Mouse (Mus musculus): ENCODE data around the gene Ptprg. TPM values are rescaled to one million over a fixed set of nuclear protein-coding genes. Genes with fewer than 3 reads are reported as not detected.

The Ptprg gene
- polyA plus RNA-seq, 1 experiment from 2014 or later, result 45.9 TPM

DNA sequence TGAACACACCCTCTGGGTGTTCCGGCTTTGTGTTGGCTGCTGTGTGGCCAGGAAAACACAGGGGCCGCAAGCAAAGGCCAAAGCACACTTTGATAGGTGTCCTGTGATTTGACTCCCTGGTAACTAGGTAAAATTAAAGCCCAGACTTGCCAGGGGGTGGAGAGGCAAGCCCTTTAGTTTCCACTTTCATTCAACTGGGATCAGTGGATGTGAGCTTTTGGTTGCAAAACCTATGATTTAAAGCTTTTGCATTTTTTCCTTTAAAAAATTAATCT lies 551.8 kb downstream of the Ptprg start:
- ATAC-seq (ENCODE audit: low read depth), result no peak

GRCm38 (mm10) chr14:12105593-12105992 lies 552.3 kb downstream of the Ptprg start:
- ATAC-seq (ENCODE audit: low read depth), result no peak
- Histone ChIP-seq H3K4me1 (replicated peaks) (no peaks in the 10 kb centered on the region), H3K36me3 (no peaks in the 10 kb centered on the region), H3K4me2 (no peak overlapping the region), H3K9me3 (no peaks in the 10 kb centered on the region), H3K4me3 (no peak overlapping the region), H3K27me3 (no peaks in the 10 kb centered on the region), H3K9ac (no peak overlapping the region), H3K27ac (replicated peaks) (no peak overlapping the region)
- 90% methylated on average over 3 of the region's 3 CpGs for WGBS

More for the DNA sequence above, 551.8 kb downstream of the Ptprg start:
- no peaks in the 10 kb centered on the region for H3K9me3 ChIP-seq
- H3K27ac ChIP-seq (replicated peaks), result no peak overlapping the region
- H3K4me2 ChIP-seq, result no peak overlapping the region
- H3K4me1 ChIP-seq (replicated peaks), result 0 out of 2 replicates have a peak, but pooled peaks cover under 1% of the 10 kb centered on the region
- H3K36me3 ChIP-seq, result no peaks in the 10 kb centered on the region
- 92% methylated on average over 2 of the region's 2 CpGs for WGBS
- no peak overlapping the region for H3K4me3 ChIP-seq
- H3K27me3 ChIP-seq, result no peaks in the 10 kb centered on the region
- H3K9ac ChIP-seq, result no peak overlapping the region

DNA sequence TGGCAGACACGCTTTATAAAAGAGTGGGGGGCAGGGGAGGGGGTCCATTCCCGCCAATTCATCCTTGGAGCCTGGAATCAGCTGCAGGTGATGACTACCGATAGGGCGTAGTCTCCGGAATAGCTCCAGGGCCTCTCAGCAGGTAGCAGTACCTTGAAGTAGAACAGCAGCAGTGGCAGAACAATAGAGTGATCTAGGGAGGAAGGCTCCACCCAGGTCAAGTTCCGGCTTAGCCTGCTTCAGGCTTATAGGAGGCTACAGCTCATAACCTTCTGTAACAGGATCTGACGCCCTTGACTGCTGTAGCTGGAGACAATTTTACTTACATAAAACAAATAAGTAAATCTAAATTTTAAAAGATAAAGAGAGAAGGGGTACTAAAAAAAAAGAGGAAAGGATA lies 554.1 kb downstream of the Ptprg start:
- H3K9me3 ChIP-seq, result no peaks in the 10 kb centered on the region
- no peak overlapping the region for H3K4me3 ChIP-seq
- H3K4me1 ChIP-seq (replicated peaks), result no peaks in the 10 kb centered on the region
- 66% methylated on average over 7 of the region's 7 CpGs for WGBS
- no peaks in the 10 kb centered on the region for H3K36me3 ChIP-seq
- no peak for ATAC-seq (ENCODE audit: low read depth)
- no peak overlapping the region for H3K4me2 ChIP-seq
- H3K27me3 ChIP-seq, result no peaks in the 10 kb centered on the region
- no peak overlapping the region for H3K9ac ChIP-seq
- H3K27ac ChIP-seq (replicated peaks), result no peak overlapping the region

GRCm38 (mm10) chr14:12107991-12108390 lies 554.7 kb downstream of the Ptprg start:
- Histone ChIP-seq H3K27me3 (no peaks in the 10 kb centered on the region), H3K36me3 (no peaks in the 10 kb centered on the region), H3K4me1 (replicated peaks) (no peaks in the 10 kb centered on the region), H3K27ac (replicated peaks) (no peak overlapping the region), H3K4me3 (no peak overlapping the region), H3K4me2 (no peak overlapping the region), H3K9me3 (no peaks in the 10 kb centered on the region), H3K9ac (no peak overlapping the region)
- no peak for ATAC-seq (ENCODE audit: low read depth)
- 82% methylated on average over 7 of the region's 7 CpGs for WGBS

DNA sequence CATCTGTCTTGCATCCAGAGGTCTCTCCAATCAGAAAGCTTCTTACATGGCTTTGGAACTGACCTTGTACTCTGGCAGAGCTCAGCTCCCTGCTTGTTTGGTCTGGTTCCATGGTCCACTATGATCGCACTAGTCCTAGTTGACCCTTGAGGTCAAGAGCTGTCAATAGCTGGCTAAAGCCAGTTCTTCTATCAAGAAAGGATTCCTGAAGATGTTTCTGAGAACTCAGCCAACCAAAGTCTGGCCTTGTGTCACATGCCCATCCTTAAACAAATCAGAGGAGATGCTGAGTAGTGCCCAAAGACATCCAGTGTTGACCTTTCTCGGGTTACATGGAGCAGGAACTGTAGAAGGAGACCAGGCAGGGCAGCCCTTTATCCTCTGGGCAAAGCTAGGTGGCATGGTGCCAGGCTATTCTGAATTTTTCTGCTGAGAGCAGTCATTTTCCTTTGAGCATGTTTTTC lies 559.2 kb downstream of the Ptprg start:
- Histone ChIP-seq H3K27me3 (no peaks in the 10 kb centered on the region), H3K27ac (replicated peaks) (no peak overlapping the region), H3K4me1 (replicated peaks) (no peaks in the 10 kb centered on the region), H3K9me3 (no peaks in the 10 kb centered on the region), H3K4me2 (no peak overlapping the region), H3K9ac (no peak overlapping the region), H3K4me3 (no peak overlapping the region), H3K36me3 (no peaks in the 10 kb centered on the region)
- ATAC-seq (ENCODE audit: low read depth), result no peak
- 69% methylated on average over 2 of the region's 2 CpGs for WGBS

- Histone ChIP-seq H3K4me3 (no peak overlapping the region), H3K9ac (no peak overlapping the region), H3K9me3 (no peaks in the 10 kb centered on the region), H3K4me1 (replicated peaks) (no peaks in the 10 kb centered on the region), H3K4me2 (no peak overlapping the region), H3K27me3 (no peaks in the 10 kb centered on the region), H3K27ac (replicated peaks) (no peak overlapping the region), H3K36me3 (no peaks in the 10 kb centered on the region)
- 64% methylated on average over 5 of the region's 5 CpGs for WGBS
- ATAC-seq (ENCODE audit: low read depth), result no peak
These were observed 560.0 kb downstream of the Ptprg start for GRCm38 (mm10) chr14:12113326-12113725.

- ATAC-seq (ENCODE audit: low read depth), result no peak
- no peak overlapping the region for H3K27ac ChIP-seq (replicated peaks)
- H3K27me3 ChIP-seq, result no peaks in the 10 kb centered on the region
- 87% methylated on average over 6 of the region's 6 CpGs for WGBS
- no peak overlapping the region for H3K9ac ChIP-seq
- no peaks in the 10 kb centered on the region for H3K9me3 ChIP-seq
- no peaks in the 10 kb centered on the region for H3K4me1 ChIP-seq (replicated peaks)
- H3K4me3 ChIP-seq, result no peak overlapping the region
- no peaks in the 10 kb centered on the region for H3K36me3 ChIP-seq
- H3K4me2 ChIP-seq, result no peak overlapping the region
These were observed 560.7 kb downstream of the Ptprg start for GRCm38 (mm10) chr14:12114016-12114415.

- Histone ChIP-seq H3K36me3 (peaks cover 6% of the 10 kb centered on the region; the same call in 1 of the 2 replicates), H3K9ac (no peak overlapping the region), H3K27ac (replicated peaks) (no peak overlapping the region), H3K4me1 (replicated peaks) (no peaks in the 10 kb centered on the region), H3K9me3 (no peaks in the 10 kb centered on the region), H3K4me2 (no peak overlapping the region), H3K27me3 (no peaks in the 10 kb centered on the region), H3K4me3 (no peak overlapping the region)
- 42% methylated on average over 8 of the region's 8 CpGs for WGBS
- ATAC-seq (ENCODE audit: low read depth), result no peak
These were observed 565.9 kb downstream of the Ptprg start for GRCm38 (mm10) chr14:12119260-12119659.

DNA sequence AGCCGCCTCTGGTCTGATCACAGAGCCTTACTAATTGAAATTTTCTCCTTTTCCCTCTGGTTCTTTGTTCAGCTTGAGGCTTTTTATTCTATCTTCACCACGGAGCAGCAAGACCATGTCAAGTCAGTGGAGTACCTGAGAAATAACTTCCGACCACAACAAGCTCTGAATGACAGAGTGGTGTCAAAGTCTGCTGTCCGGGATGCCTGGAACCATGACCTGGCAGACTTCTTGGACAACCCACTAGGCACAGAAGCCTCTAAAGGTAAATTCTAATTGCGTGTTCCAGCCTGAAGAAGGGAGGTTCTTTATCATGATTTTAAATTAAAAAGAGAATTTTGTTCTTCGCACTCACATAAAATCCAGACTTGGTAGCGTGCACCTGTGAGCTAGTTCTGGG lies 568.6 kb downstream of the Ptprg start:
- H3K27me3 ChIP-seq, result no peaks in the 10 kb centered on the region
- no peaks in the 10 kb centered on the region for H3K9me3 ChIP-seq
- WGBS, result 83% methylated on average over 7 of the region's 7 CpGs

GRCm38 (mm10) chr14:12124682-12125081 lies 571.4 kb downstream of the Ptprg start:
- WGBS, result 91% methylated on average over 3 of the region's 3 CpGs
- Histone ChIP-seq H3K27me3 (no peaks in the 10 kb centered on the region), H3K4me2 (no peak overlapping the region), H3K4me3 (no peak overlapping the region), H3K27ac (replicated peaks) (no peak overlapping the region), H3K4me1 (replicated peaks) (no peaks in the 10 kb centered on the region), H3K36me3 (peaks cover 6% of the 10 kb centered on the region; the same call in 1 of the 2 replicates), H3K9ac (no peak overlapping the region), H3K9me3 (no peaks in the 10 kb centered on the region)
- no peak for ATAC-seq (ENCODE audit: low read depth)

More for the DNA sequence above, 568.6 kb downstream of the Ptprg start:
- ATAC-seq (ENCODE audit: low read depth), result no peak
- Histone ChIP-seq H3K4me3 (no peak overlapping the region), H3K4me1 (replicated peaks) (no peaks in the 10 kb centered on the region), H3K4me2 (no peak overlapping the region), H3K36me3 (peaks cover 6% of the 10 kb centered on the region; the same call in 1 of the 2 replicates), H3K27ac (replicated peaks) (no peak overlapping the region), H3K9ac (no peak overlapping the region)

DNA sequence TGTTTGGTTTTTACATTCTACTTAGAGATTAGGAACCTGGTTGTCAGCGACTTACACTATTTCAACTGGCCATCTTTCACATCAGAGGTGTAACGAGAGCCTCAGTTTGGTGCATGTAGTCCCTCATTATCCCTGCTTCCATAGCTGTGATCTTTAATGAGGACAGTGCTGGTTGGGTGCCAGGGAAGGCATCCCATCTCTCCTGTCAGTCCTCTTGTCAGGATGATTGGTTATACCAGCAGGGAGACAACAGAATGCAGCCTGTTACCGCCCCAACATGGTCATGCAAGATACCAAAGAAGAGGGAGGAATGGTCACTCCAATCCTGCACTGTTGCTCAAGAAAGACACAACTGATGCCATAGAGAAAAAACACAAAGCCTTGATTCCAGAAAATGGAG lies 574.6 kb downstream of the Ptprg start:
- no peaks in the 10 kb centered on the region for H3K9me3 ChIP-seq

GRCm38 (mm10) chr14:12132046-12132615 lies 578.8 kb downstream of the Ptprg start:
- Histone ChIP-seq H3K36me3 (no peaks in the 10 kb centered on the region), H3K4me2 (no peak overlapping the region), H3K9me3 (no peaks in the 10 kb centered on the region), H3K27me3 (no peaks in the 10 kb centered on the region), H3K4me1 (replicated peaks) (peaks cover 8% of the 10 kb centered on the region), H3K27ac (replicated peaks) (no peak overlapping the region), H3K9ac (no peak overlapping the region), H3K4me3 (no peak overlapping the region)
- ATAC-seq (ENCODE audit: low read depth), result no peak
- 84% methylated on average over 7 of the region's 7 CpGs for WGBS

More for the DNA sequence above, 574.6 kb downstream of the Ptprg start:
- Histone ChIP-seq H3K4me2 (no peak overlapping the region), H3K9ac (no peak overlapping the region), H3K36me3 (peaks cover 4% of the 10 kb centered on the region; the same call in 1 of the 2 replicates), H3K4me3 (no peak overlapping the region), H3K4me1 (replicated peaks) (no peaks in the 10 kb centered on the region; the same call in 1 of the 2 replicates), H3K27me3 (no peaks in the 10 kb centered on the region), H3K27ac (replicated peaks) (no peak overlapping the region)
- ATAC-seq (ENCODE audit: low read depth), result no peak
- WGBS, result 85% methylated on average over 3 of the region's 3 CpGs

DNA sequence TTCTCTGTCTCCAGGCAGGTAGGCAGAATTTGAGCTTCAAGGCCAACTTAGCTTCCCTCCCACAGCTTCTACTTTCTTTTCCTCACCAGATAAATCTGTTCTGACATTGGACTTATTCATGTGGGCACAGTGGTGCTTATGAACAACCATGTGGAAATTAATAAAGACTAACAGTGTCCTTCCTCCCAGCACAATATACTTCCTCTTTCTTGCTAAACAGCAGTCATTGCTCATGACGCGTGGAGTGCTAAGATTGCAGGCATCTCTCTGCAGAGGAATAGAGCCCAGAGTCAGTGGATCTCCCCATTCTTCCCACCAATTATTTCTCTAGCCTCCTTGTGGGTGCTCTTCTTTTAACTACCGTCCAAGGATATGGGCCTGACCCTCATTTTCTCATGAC lies 579.8 kb downstream of the Ptprg start:
- Histone ChIP-seq H3K4me3 (no peak overlapping the region), H3K27ac (replicated peaks) (no peak overlapping the region), H3K27me3 (no peaks in the 10 kb centered on the region), H3K9me3 (no peaks in the 10 kb centered on the region), H3K9ac (no peak overlapping the region), H3K36me3 (no peaks in the 10 kb centered on the region), H3K4me1 (replicated peaks) (peaks cover 8% of the 10 kb centered on the region), H3K4me2 (no peak overlapping the region)
- ATAC-seq (ENCODE audit: low read depth), result no peak
- 79% methylated on average over 3 of the region's 3 CpGs for WGBS

All from neural tube, embryonic 13.5 days (tissue).